Mouse (Mus musculus): Measurements from ENCODE around the gene Notch1. TPM values are rescaled to one million over a fixed set of nuclear protein-coding genes. Genes with fewer than 3 reads are reported as not detected.
A peak's percentile ranks its signal among the peaks of the same experiment; 100 is the strongest.

The Notch1 gene
- polyA plus RNA-seq, 1 experiment from 2014 or later, result 23.9 TPM

- H3K4me3 ChIP-seq, result no peak overlapping the region
- WGBS, result 45% methylated on average over 11 of the region's 11 CpGs
- peak overlapping the region; percentile 19 for H3K4me2 ChIP-seq
Measured at GRCm38 (mm10) chr2:26497861-26498533, 18.5 kb downstream of the Notch1 start.

GRCm38 (mm10) chr2:26496451-26496850 lies 20.0 kb downstream of the Notch1 start:
- Histone ChIP-seq H3K27me3 (no peaks in the 10 kb centered on the region), H3K9ac (no peak overlapping the region), H3K4me2 (0 out of 2 replicates have a peak overlapping the region, but pooled peaks have one; percentile 18), H3K36me3 (no peaks in the 10 kb centered on the region), H3K4me3 (no peak overlapping the region), H3K4me1 (peaks cover 100% of the 10 kb centered on the region), H3K9me3 (no peaks in the 10 kb centered on the region), H3K27ac (peak overlapping the region; percentile 78)
- 58% methylated on average over 3 of the region's 3 CpGs for WGBS
- no peak for ATAC-seq (ENCODE audit: borderline replicate concordance, extremely low read depth, low FRiP score, low TSS enrichment)

More at GRCm38 (mm10) chr2:26497861-26498533, 18.5 kb downstream of the Notch1 start:
- Histone ChIP-seq H3K9ac (no peak overlapping the region), H3K9me3 (no peaks in the 10 kb centered on the region), H3K36me3 (no peaks in the 10 kb centered on the region), H3K4me1 (peaks cover 88% of the 10 kb centered on the region), H3K27ac (peak overlapping the region; percentile 78), H3K27me3 (no peaks in the 10 kb centered on the region)
- ATAC-seq (ENCODE audit: borderline replicate concordance, extremely low read depth, low FRiP score, low TSS enrichment), result no peak

- Histone ChIP-seq H3K4me2 (no peak overlapping the region), H3K4me1 (peaks cover 99% of the 10 kb centered on the region), H3K27me3 (no peaks in the 10 kb centered on the region), H3K27ac (peak overlapping the region; percentile 78), H3K9ac (no peak overlapping the region), H3K36me3 (no peaks in the 10 kb centered on the region), H3K4me3 (no peak overlapping the region), H3K9me3 (no peaks in the 10 kb centered on the region)
- WGBS, result 50% methylated on average over 2 of the region's 2 CpGs
- ATAC-seq (ENCODE audit: borderline replicate concordance, extremely low read depth, low FRiP score, low TSS enrichment), result no peak
Measured at GRCm38 (mm10) chr2:26495701-26496100, 20.8 kb downstream of the Notch1 start.

GRCm38 (mm10) chr2:26494991-26495390 lies 21.5 kb downstream of the Notch1 start:
- WGBS, result 47% methylated on average over 5 of the region's 5 CpGs
- H3K27ac ChIP-seq, result peak overlapping the region; percentile 78
- ATAC-seq (ENCODE audit: borderline replicate concordance, extremely low read depth, low FRiP score, low TSS enrichment), result no peak
- H3K36me3 ChIP-seq, result no peaks in the 10 kb centered on the region
- H3K9ac ChIP-seq, result no peak overlapping the region
- no peaks in the 10 kb centered on the region for H3K27me3 ChIP-seq
- peak overlapping the region; percentile 37; the same call in 1 of the 2 replicates for H3K4me2 ChIP-seq
- no peaks in the 10 kb centered on the region for H3K9me3 ChIP-seq
- H3K4me3 ChIP-seq, result no peak overlapping the region
- peaks cover 99% of the 10 kb centered on the region for H3K4me1 ChIP-seq

- H3K9ac ChIP-seq, result 0 out of 2 replicates have a peak overlapping the region, but pooled peaks have one; percentile 23
- H3K36me3 ChIP-seq, result no peaks in the 10 kb centered on the region
- ATAC-seq (ENCODE audit: borderline replicate concordance, extremely low read depth, low FRiP score, low TSS enrichment), result no peak
- no peaks in the 10 kb centered on the region for H3K27me3 ChIP-seq
- H3K4me2 ChIP-seq, result peak overlapping the region; percentile 37
- peaks cover 99% of the 10 kb centered on the region for H3K4me1 ChIP-seq
- no peak overlapping the region for H3K4me3 ChIP-seq
- H3K27ac ChIP-seq, result peak overlapping the region; percentile 78
- H3K9me3 ChIP-seq, result no peaks in the 10 kb centered on the region
- WGBS, result 12% methylated on average over 7 of the region's 7 CpGs
Measured at GRCm38 (mm10) chr2:26494396-26494795, 22.1 kb downstream of the Notch1 start.

- H3K9me3 ChIP-seq, result no peaks in the 10 kb centered on the region
- peak overlapping the region; percentile 78 for H3K27ac ChIP-seq
- no peaks in the 10 kb centered on the region for H3K36me3 ChIP-seq
- H3K9ac ChIP-seq, result 0 out of 2 replicates have a peak overlapping the region, but pooled peaks have one; percentile 3
- H3K27me3 ChIP-seq, result no peaks in the 10 kb centered on the region
- 0 out of 2 replicates have a peak, but pooled peaks have one; percentile 8 for ATAC-seq (ENCODE audit: borderline replicate concordance, extremely low read depth, low FRiP score, low TSS enrichment)
- peak overlapping the region; percentile 37 for H3K4me2 ChIP-seq
- peaks cover 99% of the 10 kb centered on the region for H3K4me1 ChIP-seq
- H3K4me3 ChIP-seq, result no peak overlapping the region
- WGBS, result 21% methylated on average over 9 of the region's 9 CpGs
Measured at GRCm38 (mm10) chr2:26493021-26493781, 23.3 kb downstream of the Notch1 start.

GRCm38 (mm10) chr2:26490760-26491301 lies 25.6 kb downstream of the Notch1 start:
- no peak for ATAC-seq (ENCODE audit: borderline replicate concordance, extremely low read depth, low FRiP score, low TSS enrichment)
- peaks cover 99% of the 10 kb centered on the region for H3K4me1 ChIP-seq
- peak overlapping the region; percentile 83 for H3K27ac ChIP-seq
- H3K9ac ChIP-seq, result no peak overlapping the region
- H3K27me3 ChIP-seq, result no peaks in the 10 kb centered on the region
- H3K36me3 ChIP-seq, result no peaks in the 10 kb centered on the region
- no peak overlapping the region for H3K4me3 ChIP-seq
- no peaks in the 10 kb centered on the region for H3K9me3 ChIP-seq
- H3K4me2 ChIP-seq, result peak overlapping the region; percentile 25; the same call in 1 of the 2 replicates
- 39% methylated on average over 4 of the region's 4 CpGs for WGBS

GRCm38 (mm10) chr2:26488535-26489135 lies 27.8 kb downstream of the Notch1 start:
- 31% methylated on average over 9 of the region's 9 CpGs for WGBS
- Histone ChIP-seq H3K4me2 (peak overlapping the region; percentile 14; the same call in 1 of the 2 replicates), H3K4me1 (peaks cover 99% of the 10 kb centered on the region), H3K9me3 (no peaks in the 10 kb centered on the region), H3K36me3 (peaks cover 17% of the 10 kb centered on the region), H3K4me3 (no peak overlapping the region), H3K27me3 (no peaks in the 10 kb centered on the region), H3K27ac (peak overlapping the region; percentile 83), H3K9ac (no peak overlapping the region)
- peak; percentile 9; the same call in 1 of the 2 replicates for ATAC-seq (ENCODE audit: borderline replicate concordance, extremely low read depth, low FRiP score, low TSS enrichment)

GRCm38 (mm10) chr2:26487322-26488021 lies 29.0 kb downstream of the Notch1 start:
- WGBS, result 35% methylated on average over 18 of the region's 18 CpGs
- Histone ChIP-seq H3K4me3 (no peak overlapping the region), H3K4me2 (peak overlapping the region; percentile 27), H3K9ac (no peak overlapping the region), H3K27me3 (no peaks in the 10 kb centered on the region), H3K36me3 (peaks cover 18% of the 10 kb centered on the region), H3K27ac (peak overlapping the region; percentile 83), H3K4me1 (peaks cover 99% of the 10 kb centered on the region), H3K9me3 (no peaks in the 10 kb centered on the region)
- ATAC-seq (ENCODE audit: borderline replicate concordance, extremely low read depth, low FRiP score, low TSS enrichment), result no peak

GRCm38 (mm10) chr2:26486835-26487321 lies 29.6 kb downstream of the Notch1 start:
- Histone ChIP-seq H3K27ac (peak overlapping the region; percentile 83), H3K4me1 (peaks cover 98% of the 10 kb centered on the region), H3K27me3 (no peaks in the 10 kb centered on the region), H3K9me3 (no peaks in the 10 kb centered on the region), H3K4me2 (peak overlapping the region; percentile 27; the same call in 1 of the 2 replicates), H3K4me3 (no peak overlapping the region), H3K9ac (peak overlapping the region; percentile 12; the same call in 1 of the 2 replicates), H3K36me3 (peaks cover 18% of the 10 kb centered on the region)
- ATAC-seq (ENCODE audit: borderline replicate concordance, extremely low read depth, low FRiP score, low TSS enrichment), result no peak
- WGBS, result 21% methylated on average over 3 of the region's 3 CpGs

Data from lung, embryonic 15.5 days (tissue).